Mouse (Mus musculus): ENCODE measurements around the gene Kif26b. TPM values are rescaled to one million over a fixed set of nuclear protein-coding genes. Genes with fewer than 3 reads are reported as not detected.

The Kif26b gene
- total RNA-seq, 2 experiments from 2014 or later, result 16.3 to 18.8 TPM

DNA sequence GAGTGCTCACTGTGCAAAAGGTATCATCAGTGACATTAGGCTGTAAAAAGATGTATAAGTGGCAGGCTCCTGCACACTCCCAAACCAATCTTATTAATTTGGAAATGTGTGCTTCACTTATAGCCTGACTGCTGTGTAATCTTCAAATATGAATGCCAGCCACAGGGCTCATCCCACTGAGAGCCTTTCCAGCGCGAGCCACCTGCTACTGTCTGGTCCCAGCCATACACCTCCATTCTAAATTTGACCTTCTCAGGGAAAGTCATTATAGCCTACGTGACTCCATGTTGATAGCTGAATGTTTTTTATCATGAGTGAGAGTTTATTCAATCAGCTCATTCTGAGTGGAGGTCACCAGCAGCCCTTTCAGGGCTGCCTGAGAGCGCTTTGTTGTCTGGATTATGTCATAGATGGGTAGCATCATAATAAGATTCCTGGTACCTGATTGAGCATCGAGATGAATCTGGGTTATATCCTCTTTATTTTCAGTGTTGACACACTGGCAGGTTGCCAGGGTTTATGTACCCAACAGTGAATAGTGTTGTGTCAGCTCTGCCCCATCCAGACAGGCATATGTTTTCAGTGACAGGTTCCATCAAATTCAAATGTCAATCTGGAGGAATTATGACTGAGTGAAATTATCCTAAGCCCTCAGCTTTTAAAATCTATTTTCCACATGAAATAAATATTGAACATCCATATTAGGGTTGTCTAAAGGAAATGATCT is 319.6 kb downstream of the Kif26b start:
- no peak for DNase-seq (ENCODE audit: extremely low spot score in 1 of 2, low spot score in 2 of 2)
- intact Hi-C loops (cut with DNase I), result no loop called here

DNA sequence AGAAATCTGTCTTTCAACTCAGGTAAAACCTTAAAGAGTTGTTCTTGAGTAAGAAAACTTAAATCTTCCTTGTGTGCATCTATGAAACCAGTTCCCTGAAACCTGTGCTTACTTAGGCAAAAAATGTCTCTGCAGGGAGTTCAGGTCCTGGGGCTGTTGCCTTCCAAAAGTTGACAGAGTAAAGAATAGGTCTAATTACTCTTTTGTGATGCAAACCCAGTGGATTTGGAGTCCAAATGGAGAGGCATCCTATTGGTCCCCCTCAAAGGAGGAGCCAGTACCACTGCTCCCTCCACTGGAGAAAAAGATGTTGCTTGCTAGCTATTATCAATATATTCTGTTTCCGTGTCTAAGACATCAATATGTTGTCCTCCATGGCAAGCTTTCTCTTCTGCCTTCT is 321.6 kb downstream of the Kif26b start:
- no peak for DNase-seq (ENCODE audit: extremely low spot score in 1 of 2, low spot score in 2 of 2)
- intact Hi-C loops (cut with DNase I), result no loop called here

DNA sequence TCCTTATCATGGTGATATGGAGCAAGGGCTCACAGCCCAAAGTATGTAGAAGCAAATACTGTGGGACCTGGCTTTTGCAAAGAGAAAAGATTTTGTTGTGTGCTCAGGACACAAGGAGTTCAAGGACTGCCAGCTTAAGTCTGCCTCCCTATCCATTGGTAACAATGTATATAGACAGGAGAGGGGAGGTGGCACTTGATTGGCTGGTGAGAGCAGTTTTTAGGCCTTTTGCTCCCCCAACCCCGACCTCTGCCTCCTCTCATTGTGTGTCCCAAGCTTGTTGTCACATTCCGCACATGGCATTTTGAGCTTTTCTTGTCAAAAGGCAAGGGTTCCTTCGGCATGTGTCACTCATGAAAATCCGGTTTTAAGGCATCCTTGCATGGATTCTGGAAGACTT is 326.0 kb downstream of the Kif26b start:
- intact Hi-C loops (cut with DNase I), result no loop called here
- DNase-seq (ENCODE audit: extremely low spot score in 1 of 2, low spot score in 2 of 2), result no peak

DNA sequence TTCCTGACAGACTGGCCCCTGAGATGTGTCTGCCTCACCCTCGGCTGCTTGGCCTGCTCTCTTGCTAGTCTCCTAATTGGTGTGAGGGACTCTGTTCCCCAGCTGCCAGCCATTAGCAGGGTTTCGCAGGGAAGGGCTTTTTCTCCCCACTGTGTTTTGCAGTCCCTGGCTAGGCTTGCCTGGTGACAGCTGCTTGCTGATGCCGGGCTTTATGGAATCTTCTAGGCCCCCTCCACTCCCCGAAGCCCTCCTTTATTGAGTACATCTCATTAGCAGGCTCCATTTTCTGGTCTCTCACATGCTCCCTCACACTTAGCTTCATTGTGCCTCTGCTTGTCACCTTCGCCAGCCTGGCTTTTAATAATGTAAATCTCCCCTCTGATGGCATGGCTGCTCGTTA is 327.0 kb downstream of the Kif26b start:
- DNase-seq (ENCODE audit: extremely low spot score in 1 of 2, low spot score in 2 of 2), result no peak

GRCm38 (mm10) chr1:178860671-178861391 is 331.9 kb downstream of the Kif26b start:
- DNase-seq (ENCODE audit: extremely low spot score in 1 of 2, low spot score in 2 of 2), result no peak
- intact Hi-C loops (cut with DNase I), result no loop called here

More for the DNA sequence above, 327.0 kb downstream of the Kif26b start:
- intact Hi-C loops (cut with DNase I), result no loop called here

DNA sequence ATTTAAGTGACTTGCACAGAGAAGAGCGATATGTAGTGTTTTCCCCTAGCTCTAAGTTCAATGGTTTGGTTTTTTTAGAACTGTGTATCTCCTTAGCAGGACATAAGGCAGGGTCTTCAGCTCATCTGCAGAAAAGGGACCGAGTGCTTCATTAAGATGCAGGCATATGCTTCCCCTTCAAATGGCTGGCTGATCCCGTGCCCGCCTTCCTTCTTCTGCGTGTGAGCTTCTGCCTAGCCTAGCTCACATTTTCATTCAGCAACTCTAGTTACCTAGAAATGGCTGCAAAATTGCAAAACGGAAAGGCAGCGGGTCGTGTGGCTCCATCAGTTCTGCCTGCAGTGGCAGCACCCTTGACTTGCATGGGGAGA is 332.5 kb downstream of the Kif26b start:
- intact Hi-C loops (cut with DNase I), result no loop called here
- DNase-seq (ENCODE audit: extremely low spot score in 1 of 2, low spot score in 2 of 2), result no peak

- intact Hi-C loops (cut with DNase I), result no loop called here
- DNase-seq (ENCODE audit: extremely low spot score in 1 of 2, low spot score in 2 of 2), result no peak
These were observed 334.8 kb downstream of the Kif26b start for GRCm38 (mm10) chr1:178863756-178864155.

- DNase-seq (ENCODE audit: extremely low spot score in 1 of 2, low spot score in 2 of 2), result no peak
- intact Hi-C loops (cut with DNase I), result no loop called here
These were observed 335.4 kb downstream of the Kif26b start for GRCm38 (mm10) chr1:178864297-178864696.

GRCm38 (mm10) chr1:178866757-178867156 is 337.8 kb downstream of the Kif26b start:
- no peak for DNase-seq (ENCODE audit: extremely low spot score in 1 of 2, low spot score in 2 of 2)
- intact Hi-C loops (cut with DNase I), result no loop called here

DNA sequence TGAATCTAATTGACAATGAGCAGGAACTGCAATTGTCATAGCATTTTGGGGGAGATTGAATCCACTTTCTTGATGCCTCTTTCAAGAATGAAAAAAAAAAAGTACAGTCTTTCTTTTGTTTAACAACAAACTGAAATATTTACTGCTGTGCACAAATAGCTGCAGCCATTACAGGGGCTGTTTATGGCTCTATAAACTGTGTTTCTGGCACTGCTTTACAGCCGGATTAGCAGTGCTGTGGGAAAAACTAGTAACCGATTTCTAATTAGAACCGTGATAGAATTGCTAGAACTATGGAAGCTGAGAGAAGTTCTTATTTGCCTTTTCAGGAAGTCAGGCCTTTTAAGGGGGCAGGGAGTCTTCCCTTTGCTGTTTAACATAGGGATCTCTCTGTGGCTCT is 342.1 kb downstream of the Kif26b start:
- DNase-seq (ENCODE audit: extremely low spot score in 1 of 2, low spot score in 2 of 2), result no peak
- intact Hi-C loops (cut with DNase I), result no loop called here

GRCm38 (mm10) chr1:178876926-178877325 is 348.0 kb downstream of the Kif26b start:
- no peak for DNase-seq (ENCODE audit: extremely low spot score in 1 of 2, low spot score in 2 of 2)
- intact Hi-C loops (cut with DNase I), result no loop called here

GRCm38 (mm10) chr1:178878676-178879075 is 349.8 kb downstream of the Kif26b start:
- intact Hi-C loops (cut with DNase I), result no loop called here
- no peak for DNase-seq (ENCODE audit: extremely low spot score in 1 of 2, low spot score in 2 of 2)

DNA sequence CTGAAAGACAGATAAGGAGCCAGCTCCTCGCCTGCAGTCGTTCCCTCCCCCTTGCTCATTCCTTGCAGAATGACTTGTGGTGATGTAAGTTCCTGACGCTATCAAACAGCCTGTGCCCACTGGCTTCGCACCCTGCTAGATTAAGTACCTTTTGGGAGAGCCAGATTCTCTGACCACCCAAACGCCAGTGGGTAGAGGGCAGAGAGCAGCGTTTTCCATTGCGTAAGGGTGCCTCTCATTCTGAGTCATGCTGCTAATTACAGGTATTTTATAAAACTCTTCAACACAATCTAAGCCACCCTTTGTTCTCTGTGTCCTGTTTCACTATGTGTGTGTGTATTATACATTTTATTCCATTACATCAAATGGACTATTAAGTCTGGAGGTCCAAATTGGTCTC is 352.0 kb downstream of the Kif26b start:
- no peak for DNase-seq (ENCODE audit: extremely low spot score in 1 of 2, low spot score in 2 of 2)
- intact Hi-C loops (cut with DNase I), result no loop called here

DNA sequence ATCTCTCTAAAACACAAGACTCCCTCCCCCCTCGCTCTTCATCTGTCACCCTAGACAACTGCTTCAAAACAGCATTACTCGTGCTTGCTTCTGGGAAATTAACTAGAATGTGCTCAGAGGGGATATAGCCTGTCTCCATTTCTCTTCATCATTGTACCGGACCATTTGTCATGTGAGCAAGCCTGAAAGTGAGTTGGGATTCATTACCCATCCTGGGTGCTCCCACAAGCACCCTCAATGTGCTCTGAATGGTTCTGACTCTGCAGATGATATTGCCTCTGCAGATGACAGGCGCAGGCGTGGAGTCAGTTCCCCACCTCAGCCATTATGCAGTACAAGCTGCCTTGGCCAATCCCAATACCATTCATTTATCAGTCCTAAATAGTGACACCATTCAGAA is 357.7 kb downstream of the Kif26b start:
- intact Hi-C loops (cut with DNase I), result no loop called here
- DNase-seq (ENCODE audit: extremely low spot score in 1 of 2, low spot score in 2 of 2), result no peak

- intact Hi-C loops (cut with DNase I), result no loop called here
- DNase-seq (ENCODE audit: extremely low spot score in 1 of 2, low spot score in 2 of 2), result no peak
These were observed 363.5 kb downstream of the Kif26b start for GRCm38 (mm10) chr1:178892376-178892775.

DNA sequence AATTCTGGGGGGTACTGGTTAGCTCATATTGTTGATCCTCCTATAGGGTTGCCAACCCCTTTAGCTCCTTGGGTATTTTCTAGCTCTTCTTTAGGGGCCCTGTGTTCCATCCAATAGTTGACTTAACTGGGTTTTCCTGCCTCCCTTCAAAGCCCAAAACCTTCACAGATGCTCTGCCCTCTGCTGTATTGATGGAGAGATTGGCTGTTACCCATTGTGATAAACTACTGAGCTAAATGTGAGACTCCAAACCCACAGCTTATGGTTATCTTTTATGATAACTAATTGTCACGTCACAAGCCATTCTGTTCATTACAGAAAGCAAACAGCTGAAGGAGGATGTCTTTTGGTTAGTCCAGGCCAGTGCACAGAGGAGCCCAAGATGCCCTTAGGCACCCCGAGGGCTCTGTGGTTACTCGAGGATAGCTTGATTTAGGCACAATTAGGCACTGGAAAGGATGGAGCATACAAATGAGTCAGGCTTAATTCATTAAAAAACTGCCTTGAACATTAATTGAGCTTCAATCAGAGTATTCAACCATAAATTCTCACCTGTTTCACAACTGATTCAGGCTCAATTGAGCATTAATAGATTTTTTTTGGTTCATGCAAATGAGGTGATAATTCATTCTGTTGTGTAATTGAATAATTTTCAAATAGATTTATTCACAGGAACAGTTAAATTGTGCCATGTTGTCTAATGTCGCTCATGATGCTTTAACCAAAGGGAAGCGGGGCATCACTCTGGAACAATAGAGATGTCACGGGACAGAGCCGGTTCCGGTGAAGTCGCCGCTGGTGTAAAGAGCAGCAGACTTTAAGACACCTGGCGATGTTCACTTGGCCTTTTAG is 364.5 kb downstream of the Kif26b start:
- no peak for DNase-seq (ENCODE audit: extremely low spot score in 1 of 2, low spot score in 2 of 2)
- intact Hi-C loops (cut with DNase I), result no loop called here

- DNase-seq (ENCODE audit: extremely low spot score in 1 of 2, low spot score in 2 of 2), result no peak
- intact Hi-C loops (cut with DNase I), result no loop called here
These were observed 365.1 kb downstream of the Kif26b start for GRCm38 (mm10) chr1:178894081-178894401.

DNA sequence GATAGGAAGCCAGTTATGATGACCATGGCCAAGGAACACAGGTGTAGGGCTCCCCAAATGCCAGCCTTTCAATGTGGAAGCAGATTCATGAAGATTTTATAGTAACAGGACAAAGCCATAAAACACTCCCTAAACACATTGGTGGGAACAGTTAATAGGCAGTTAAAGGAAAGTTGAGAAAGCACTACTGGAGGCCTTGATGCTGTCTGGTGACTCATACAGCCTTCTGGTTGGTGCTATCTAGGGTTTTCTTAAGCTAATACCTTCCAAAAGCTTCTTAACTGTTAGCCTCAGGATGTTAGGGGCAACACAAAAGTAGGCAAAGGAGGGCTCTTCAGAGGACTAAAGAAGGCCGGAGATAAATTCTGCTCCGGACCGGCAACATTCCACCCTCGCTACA is 366.7 kb downstream of the Kif26b start:
- intact Hi-C loops (cut with DNase I), result no loop called here
- DNase-seq (ENCODE audit: extremely low spot score in 1 of 2, low spot score in 2 of 2), result no peak

DNA sequence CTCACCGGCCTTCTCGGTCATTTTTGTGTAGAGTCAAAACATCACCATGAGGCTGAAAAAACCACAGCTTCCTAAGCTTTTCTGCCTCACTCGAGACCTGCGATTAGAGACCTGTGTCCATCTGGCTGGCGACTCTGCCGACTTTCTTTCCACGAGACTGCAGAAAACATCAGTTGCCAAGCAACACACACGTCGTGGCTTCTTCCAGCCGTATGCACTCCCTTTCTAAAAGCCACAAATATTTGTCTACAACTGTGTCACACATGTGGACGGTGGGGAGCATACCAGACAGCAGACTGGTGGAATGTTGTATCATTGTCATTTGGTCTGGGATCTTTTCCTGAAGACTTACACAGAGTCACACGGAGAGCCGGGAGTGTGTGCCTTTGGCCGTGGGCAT is 382.0 kb downstream of the Kif26b start:
- intact Hi-C loops (cut with DNase I), result no loop called here
- no peak for DNase-seq (ENCODE audit: extremely low spot score in 1 of 2, low spot score in 2 of 2)
